Mouse (Mus musculus) embryo, embryonic 9.5 days (tissue): Measurements from ENCODE around the gene Ubqln1.

Experiments used
- DNase-seq: peaks from one replicate; pipeline ENCODE4 v3.0.0-alpha.2; 2017; ENCODE audit errors: extremely low spot score

The Ubqln1 gene

DNA sequence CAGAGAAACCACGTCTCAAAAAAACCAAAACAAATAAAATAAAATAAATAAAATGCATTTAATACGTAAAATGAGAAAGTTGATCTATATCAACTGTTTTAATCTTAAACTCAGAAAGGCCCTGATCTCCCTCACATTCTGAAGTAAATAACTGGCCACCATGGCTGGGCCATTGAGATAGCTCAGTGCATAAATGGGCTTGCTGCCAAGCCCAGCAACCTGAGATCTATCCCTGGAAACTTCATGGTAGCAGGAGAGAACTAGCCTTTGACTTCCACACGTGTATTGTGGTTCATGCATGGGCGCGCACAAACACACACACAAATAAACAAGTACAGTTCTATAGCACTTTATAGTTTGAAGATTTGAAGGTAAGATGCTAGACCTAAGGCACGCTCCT is 14.1 kb downstream of the Ubqln1 start:
- no peak for DNase-seq

DNA sequence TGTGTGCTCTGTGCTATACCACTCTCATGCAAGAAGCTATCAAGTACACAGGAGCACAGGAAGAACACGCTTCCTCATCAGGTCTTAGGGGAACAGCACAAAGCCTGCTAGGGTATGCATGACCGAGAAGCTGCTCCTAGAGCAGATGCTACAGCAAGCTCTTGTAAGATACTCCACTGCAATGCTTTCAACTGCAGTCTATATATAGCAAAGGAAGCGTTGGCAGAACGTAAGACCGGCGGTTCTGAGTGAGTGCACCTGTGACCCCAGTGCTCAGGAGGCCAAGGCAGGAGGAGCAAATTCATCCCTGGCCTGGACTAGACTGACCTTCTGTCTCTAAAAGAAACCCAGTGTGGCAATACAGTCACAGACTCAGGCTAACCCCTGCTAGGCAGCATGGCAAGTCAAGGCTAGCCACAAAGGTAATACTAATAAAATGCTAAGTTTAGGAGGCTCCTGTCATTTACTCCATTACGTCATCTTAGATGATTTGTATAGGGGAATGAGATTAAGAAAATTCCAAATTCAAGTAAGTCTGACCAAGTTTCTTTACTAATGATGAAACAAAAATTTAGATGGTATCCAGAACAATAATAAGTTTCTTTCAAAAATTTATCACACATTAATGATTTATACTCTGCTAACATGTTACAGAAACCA is 17.3 kb downstream of the Ubqln1 start:
- DNase-seq: no peak

DNA sequence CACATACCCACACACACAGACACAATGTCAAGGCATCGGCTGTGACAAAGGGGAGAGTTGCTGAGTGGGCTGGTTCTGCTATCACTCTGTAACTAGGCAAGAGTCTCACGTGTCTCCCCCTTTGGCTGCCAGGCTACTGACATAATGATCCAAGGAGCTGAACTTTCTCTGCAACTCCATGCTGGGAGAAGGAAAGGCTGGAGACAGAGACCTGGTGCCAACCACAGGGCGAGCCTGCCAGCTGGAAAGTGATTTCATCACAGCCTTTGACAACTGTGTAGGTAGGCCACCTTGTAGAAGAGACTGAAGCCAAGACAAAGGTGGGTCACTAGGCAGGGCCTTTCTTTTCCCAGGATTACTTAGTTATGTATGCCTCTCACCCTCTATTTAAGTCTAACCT is 18.2 kb downstream of the Ubqln1 start:
- no peak for DNase-seq

DNA sequence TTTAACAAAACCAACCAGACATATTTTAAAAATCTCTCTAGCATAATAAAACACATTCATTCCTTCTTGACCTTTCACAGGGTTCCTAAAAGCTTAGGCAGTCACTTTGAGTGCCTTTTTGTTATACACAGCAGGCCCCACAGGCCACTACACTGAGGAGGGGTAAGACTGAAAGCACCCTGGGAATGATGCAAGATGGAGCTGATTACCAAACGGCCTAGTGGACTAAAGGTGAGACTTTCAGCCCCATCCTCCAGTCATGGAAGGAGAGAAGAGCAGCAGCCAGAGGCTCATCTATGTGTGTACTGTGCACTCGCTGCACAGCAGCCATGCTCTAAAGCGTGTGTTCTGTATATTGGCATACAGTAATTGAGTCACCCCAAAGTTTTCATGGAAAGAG is 20.5 kb downstream of the Ubqln1 start:
- DNase-seq: no peak

DNA sequence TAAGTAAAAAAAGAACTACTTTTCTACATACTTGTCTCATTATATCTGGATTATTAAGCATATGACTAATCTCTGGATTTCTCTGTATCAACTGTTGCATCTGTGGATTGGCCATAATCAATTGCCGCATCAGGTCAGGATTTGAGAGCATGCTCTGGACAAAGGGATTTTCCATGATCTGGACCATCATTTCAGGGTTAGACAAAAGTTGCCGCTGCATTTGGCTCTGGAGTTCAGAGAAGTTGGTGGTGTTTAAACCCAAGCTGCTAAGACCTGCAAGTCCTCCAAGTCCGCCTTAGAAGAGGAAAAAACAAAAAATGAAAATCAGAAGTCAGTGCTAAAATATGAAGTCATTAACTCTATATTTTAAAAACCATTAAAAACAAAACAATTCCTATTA is 22.2 kb downstream of the Ubqln1 start:
- DNase-seq: no peak

DNA sequence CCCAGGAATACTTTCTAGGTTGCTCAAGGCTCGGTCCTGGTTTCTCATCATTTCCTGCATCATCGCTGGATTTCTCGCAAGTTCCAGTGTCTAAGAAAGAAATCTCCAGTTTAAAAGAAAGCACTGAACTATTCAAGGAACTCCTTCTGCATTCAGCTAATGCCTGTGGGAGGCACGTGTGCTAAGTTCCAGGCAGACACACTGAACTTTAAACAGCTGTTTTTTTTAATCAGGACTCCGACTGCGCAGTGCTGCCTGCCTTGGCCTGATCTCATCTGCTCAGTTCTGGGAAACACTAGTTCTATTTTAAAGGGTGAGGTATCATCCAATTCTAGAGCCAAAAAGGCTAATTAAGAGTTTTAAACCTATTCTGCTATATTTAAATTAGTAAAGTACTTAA is 23.3 kb downstream of the Ubqln1 start:
- no peak for DNase-seq

DNA sequence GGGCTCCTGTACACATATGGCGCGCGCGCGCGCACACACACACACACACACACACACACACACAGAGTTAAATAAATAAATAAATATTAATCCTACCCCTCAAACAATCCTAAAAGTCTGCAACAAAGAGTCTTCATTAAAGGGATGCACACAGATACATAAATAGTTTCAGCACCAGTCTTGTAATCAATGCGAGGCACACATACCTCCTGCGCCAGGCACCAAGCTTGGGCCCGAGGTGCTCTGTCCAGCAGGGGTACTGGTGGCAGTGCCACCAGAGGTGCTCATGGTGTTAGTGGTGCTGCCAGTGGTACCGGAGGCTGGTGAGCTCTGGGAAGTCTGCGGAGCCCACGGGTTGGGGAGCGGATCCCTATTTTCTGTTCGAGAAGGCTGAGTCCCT is 23.9 kb downstream of the Ubqln1 start:
- DNase-seq: no peak

DNA sequence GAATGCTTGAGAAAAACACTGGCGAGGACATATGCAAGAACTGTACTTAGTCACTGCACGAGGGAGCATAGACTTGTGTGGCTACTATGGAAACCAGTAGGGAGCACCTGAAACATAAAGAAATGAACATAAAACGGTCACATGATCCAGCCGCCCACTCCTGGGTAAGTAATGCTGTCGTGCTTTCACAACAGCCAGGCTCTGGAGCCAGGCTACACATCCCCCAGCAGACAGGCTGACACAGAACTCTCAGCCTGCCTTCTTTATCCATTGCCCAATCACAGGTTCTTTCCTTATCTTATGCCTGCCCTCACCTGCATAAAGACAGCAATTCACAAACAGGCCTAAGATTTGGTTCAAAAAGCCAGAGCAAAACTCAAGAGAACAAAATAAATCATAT is 26.0 kb downstream of the Ubqln1 start:
- DNase-seq: no peak

DNA sequence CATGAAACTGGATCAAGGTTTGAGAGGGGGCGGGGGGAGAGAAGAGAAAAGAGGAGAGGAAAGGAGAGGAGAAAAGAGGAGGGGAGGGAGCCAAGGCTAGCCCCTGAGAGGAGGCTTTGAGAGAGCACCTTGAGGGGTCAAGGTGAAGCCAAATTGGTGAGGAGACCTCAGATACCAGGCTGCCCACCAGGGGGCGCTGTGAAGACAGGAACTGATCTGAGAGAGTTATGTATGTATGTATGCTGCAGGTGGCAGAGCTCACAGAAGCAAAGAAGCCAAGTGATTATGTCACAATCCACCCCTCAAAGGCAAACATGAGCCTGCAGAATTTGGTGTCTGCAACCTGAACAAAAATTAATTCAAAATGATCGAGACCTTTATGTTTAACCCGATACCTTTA is 27.0 kb downstream of the Ubqln1 start:
- peak; percentile 81 for DNase-seq

DNA sequence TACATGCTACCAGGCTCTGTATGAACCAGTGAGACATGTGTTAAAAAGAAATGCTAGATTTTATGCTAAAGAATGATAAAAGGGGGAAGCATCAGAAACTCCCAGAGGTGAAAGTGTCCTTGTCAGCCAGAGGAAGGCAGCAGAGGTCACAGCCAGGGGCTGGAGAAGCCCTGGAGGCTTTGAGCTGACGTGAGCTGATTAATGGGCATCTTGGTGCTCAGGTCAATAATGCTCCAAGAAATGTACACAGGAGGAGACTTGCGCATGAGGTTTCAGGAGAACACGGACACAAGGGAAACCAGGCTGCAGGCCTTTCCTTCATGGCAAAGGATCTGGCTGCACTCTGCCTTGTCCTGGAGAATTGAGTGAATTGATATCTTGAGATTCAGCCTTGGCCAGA is 27.7 kb downstream of the Ubqln1 start:
- DNase-seq: no peak

DNA sequence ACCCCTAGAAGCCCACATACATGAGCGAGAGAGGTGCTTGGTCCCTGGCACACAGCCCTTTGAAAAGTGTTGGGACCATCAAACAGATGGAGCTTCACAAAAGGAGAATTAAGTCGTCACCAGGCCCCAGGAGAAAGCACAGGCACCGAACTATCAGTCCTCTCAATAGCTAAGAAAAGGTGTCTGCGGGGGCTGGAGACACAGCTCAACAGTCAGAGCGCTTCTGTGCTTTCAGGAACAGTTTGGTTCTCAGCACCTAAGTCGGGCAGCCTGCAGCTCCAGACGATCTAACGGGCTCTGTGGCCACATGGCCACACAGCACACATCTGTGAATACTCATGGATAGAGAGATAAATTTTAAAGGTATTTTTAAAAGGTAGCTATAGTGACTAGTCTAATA is 29.2 kb downstream of the Ubqln1 start:
- DNase-seq: no peak

DNA sequence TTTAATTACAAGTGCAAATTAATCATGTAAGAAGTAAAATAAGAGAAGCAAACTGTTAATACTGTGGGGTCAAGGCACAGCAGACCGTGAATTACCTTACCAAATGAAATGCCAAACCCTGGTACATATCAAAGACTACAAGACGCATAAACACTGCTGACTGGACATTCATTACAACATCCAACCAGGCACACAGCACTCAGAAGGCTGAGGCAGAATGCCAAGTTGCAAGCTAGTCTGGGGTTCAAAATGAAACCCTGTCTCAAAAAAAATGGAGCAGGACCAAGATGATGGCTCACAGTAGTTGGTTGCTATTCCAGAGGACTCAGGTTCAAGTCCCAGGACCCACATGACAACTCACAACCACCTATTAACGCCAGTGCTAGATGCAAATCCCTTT is 31.3 kb downstream of the Ubqln1 start:
- no peak for DNase-seq

DNA sequence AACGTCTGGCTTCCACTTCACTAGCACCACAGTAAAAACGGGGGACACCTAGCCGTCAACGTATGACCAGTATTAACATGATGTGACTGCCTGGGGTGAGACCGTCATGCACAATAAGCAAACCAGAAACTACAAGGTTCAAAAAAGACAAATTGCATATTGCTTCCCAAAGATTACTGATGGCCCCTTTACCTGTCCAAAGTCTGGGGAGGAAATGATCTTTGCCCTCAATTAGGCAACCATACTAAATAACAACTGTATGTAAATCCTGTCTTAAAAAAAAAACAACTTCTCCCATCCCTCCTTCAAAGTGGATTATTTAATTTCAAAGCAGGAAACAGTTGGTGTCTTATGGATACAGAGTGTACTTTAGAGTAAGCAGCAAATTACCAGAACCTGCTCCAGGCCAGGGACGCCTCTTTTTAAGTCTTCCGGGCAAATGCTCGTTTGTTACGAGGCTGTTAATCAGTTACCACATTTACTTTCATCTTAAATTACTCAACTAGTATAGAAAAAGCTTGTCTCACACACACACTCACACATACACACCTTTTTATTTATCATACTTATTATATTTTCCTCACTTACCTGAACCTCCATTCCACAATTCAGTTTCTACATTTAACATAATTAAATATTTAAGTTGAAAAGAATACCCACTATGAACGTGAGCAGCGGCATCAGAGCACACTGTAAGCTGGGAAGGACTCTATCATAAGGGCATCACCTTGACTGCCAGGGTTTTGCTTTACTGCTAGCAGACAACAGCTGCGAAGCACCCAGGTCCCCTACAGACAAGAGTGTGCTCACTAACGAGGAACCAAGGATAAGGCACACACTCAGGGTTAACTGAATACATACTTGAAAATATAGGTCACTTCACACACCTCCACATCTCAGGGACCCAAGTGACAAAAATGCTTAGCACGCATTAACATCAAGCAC is 33.6 kb downstream of the Ubqln1 start:
- DNase-seq: no peak

DNA sequence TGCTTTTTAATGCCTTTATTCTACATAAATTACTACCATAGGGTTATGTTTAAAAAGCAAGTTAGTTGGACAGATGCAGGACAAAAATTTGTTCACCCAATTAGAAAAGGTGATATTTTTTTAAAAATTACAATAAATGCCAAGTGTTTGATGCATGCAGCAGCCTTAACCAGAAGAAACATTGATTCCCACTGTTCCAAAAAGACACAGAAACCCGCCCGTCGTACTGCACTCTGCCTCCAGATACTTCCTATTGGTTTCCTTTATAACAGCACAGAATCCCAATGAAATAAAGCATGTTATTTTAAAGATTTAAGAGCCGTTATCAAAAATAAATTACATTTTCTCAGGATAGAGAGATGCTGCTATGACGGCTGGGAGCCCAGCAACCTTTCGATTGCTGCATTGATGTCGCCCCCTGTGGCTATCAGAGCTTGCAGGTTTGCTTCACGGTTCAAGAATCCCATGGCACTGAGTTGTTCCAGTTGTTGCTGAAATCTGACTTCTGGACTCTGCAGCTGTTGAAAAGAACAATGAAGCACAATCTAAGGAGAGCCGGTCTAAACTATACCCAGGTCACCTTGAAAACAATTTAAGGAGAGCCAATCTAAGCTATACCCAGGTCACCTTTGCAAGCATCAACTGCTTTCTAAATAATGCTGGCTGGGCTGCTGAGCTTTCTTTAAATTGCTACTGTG is 37.8 kb downstream of the Ubqln1 start:
- no peak for DNase-seq

DNA sequence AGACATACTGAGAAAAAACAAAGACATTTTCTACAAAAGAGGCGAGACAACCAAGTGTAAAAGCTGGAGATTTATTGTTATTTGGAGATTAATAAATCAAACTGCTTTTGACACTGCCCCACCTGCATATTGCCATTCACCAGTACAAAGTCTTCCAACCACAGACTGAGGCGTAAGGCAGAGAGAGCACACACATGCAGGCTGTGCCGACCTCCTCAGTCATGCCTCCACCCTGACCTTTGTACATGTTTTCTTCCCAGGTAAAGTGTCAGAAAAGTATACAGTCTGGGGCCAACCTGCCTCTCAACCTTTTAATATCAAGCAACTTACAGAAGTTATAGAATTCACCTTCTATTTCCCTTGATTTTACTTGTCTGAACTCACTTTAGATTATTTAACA is 39.3 kb downstream of the Ubqln1 start:
- DNase-seq: no peak

DNA sequence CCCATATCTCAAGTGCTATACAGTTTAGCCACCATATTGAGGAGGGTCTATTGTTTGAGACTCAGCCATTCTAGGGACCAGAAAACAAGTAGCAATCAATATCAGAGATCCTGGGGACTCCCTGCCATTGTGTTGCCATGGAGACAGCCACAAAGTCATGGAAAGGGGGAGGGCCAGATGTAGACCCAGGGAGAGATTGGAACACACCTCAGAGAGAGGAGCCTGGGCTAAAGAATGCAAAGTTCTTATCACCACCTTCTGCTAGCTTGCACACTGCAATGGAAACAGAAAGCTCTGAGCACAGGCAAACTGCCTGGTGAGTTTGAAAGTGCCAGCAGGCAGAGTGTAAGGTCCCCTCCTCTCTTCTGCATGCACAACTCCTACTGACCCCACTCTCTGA is 47.3 kb downstream of the Ubqln1 start:
- DNase-seq: no peak

DNA sequence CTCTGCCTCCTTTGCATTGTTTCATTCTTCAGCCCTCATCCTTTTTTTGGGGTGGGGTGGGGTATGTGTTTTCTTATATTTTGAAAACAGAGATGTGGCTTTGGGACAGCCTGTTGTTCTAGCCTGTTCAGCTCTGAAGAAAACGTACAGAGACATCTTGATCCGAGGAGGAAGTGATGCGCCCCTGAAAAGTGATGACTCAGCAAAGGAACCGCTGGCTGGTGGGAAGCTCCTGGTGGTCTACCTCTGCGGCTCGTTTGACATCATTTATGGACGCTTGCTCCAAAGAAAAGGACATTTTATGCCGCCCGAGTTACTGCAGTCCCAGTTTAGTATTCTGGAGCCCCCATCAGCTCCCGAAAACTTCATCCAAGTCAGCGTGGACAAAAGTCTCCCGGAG is 52.1 kb downstream of the Ubqln1 start:
- DNase-seq: no peak

DNA sequence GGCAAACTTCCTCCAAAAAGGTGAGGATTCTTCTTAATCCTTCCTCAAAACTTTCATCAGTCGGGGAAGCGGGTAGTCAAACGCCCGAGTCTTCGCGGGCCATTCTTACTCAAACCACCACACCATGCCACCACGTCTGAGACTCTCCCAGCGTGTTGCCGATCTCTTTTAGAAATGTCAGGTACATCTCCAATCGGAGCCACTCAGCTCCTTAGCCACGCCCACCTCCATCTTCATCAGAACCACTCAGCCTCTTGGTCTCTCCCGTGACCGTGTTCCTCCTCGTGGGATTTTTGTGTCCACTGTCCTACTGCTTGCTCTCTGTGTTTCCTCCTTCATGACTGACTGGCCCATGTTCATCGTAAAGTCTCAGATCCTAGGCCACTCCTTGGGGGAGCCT is 54.7 kb downstream of the Ubqln1 start:
- DNase-seq: no peak

DNA sequence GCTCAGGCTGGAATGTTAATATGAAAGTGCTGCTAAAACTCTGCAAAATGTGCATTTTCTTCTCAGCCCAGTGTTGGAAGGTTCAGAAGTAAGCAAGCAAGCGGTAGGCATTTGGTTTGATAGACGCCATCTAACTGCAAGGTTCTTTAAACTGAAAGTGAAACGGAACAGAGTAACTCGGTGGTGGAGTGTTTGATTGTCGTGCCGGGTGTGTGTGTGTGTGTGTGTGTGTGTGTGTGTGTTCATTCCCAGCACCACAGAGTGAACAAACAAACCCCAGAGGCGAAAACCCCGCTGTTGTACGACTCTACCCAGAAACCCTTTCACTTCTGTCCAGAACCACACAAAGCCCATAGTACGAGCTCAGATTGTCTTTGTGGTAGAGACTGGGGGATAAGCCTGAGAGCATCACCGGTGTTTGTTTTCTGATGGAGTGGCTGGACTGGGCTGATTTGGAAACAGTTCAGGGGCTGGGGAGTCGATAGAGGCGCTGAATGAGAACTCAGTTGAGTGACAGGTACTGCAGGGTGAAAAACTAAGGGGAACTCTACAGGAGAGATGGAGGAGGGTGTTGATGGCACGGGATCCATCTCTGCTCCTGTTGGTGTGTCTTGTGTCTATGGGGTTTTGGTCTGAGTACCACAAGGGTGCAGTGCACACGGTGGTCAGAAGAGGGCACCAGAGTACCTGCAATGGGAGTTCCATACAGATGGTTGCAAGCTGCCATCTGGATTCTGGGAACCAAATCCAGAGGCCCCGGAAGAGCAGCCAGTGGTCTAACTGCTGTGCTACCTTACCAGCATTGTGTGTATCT is 57.1 kb downstream of the Ubqln1 start:
- peak; percentile 89 for DNase-seq

DNA sequence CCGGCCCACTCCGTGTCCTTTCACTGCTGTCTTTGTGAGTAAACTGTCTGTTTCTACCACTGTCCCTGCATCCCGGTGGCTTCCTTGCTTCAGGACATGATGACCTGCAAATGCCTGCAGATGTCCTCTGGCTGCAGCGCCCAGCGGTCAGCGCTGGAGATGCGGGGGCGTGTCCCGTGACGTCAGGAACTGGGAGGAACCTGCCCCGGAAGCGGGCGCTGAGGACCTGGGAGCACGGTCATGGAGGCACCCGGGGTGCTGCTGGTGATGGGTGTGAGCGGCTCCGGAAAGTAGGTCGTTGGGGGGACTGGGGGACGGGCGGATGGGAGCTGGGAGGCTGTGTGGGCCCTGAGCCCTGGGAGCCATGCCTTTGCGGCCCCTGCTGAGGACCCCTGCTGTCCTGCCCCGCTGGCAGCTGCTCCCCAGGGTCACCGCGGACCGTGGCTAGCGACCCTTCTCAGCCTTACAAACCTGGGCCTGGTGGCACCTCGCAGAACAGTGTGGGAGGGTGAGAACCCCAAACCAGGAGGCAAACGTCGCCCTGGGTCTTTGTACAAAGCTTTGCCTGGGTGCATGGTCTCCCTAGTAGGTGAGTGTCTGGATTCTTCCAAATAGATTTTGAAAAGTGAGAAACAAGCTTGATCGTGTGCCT is 57.9 kb downstream of the Ubqln1 start, which contains the start of gene Idnk:
Idnk (plus strand) TSS at position 203 of the 652 bp plus-strand sequence.
- peak; percentile 90 for DNase-seq

DNA sequence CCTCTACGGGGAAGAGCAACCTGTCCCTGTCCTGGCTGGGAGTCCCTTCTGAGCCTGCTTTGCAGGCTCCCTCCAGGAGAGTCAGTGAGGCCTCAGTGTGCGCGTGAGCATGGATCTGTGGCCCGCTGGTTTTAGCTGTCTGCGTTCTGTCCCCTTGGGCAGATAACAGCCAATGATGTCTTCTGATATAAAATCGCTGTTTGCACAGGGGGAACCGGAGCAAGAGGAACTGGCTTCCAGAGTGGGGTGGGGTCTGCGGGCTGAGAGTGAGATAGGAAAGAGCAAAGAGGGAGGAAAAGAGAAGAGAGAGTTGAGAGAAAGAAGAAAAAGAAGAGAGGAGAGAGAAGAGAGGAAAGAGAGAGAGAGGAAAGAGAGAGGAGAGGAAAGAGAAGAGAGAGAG is 58.4 kb downstream of the Ubqln1 start:
- DNase-seq: no peak
